Mouse (Mus musculus): Measurements from ENCODE around the gene Timp3. TPM values are rescaled to one million over a fixed set of nuclear protein-coding genes. Genes with fewer than 3 reads are reported as not detected.
A peak's percentile ranks its signal among the peaks of the same experiment; 100 is the strongest.

The Timp3 gene
- total RNA-seq, 2 experiments from 2014 or later, result 55.3 to 63.8 TPM

DNA sequence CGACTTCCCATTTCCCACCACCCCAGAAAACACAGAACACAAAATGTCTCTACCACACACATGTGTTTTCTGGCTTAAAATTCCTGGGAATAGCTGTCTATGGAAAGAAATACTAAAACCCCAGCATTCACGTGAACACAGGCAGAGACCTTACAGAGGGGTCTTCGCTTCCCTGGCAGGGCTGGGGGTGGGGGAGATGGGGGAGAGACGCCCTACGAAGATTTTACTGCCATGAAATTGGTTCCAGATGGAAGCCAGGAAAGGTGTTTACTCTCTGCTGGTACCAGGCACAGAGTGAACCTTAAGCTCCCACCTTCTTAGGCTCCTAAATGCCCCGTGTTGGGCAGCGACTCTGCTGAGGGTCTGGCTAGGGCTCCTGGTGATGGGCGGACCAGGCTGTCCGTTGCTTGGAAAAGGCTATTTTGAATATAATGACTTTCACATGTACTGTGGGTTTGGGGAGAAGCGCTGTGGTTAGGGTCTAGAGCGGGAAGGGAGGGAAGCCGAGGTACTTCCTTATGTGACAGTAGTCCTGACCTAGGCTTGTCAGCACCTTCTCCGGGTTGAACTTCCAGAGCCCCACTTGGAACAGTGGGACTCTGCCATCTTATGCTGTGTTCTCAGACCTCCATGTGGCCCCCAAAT lies 4.6 kb upstream of the Timp3 start:
- intact Hi-C loops (cut with DNase I), result loop anchor here (1.0 to 5.0 kb wide), 4 partner anchors 113 to 327 kb away; partner anchors contain the start of gene Fbxo7
- DNase-seq (ENCODE audit: low spot score in 2 of 2), result no peak

GRCm38 (mm10) chr10:86296111-86296510 lies 4.1 kb upstream of the Timp3 start:
- intact Hi-C loops (cut with DNase I), result loop anchor here (1.0 to 5.0 kb wide), 4 partner anchors 114 to 327 kb away; partner anchors contain the start of gene Fbxo7
- DNase-seq (ENCODE audit: low spot score in 2 of 2), result peak; percentile 79 to 81

DNA sequence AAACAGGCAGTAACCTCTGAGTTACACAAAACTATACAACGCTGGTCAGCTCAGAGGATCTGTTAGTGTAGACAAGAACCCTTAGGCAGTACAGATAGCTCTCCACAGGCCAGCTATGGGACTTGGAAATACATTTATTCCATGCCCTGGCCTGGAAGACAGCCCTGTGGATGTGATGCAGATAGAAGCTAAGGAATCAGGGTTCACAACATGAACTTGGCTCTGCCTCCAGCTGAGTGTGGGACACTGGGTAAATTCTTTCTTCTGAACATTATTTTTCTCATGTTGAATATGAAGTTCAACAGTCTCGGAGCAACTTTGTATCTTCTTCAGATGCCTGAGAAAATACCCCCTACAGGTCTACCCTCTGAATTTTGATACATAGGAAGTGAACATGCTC lies 2.9 kb upstream of the Timp3 start:
- DNase-seq (ENCODE audit: low spot score in 2 of 2), result no peak
- intact Hi-C loops (cut with DNase I), result loop anchor here (2.0 to 5.0 kb wide), 2 partner anchors 275 to 329 kb away; partner anchors contain the start of gene Fbxo7

DNA sequence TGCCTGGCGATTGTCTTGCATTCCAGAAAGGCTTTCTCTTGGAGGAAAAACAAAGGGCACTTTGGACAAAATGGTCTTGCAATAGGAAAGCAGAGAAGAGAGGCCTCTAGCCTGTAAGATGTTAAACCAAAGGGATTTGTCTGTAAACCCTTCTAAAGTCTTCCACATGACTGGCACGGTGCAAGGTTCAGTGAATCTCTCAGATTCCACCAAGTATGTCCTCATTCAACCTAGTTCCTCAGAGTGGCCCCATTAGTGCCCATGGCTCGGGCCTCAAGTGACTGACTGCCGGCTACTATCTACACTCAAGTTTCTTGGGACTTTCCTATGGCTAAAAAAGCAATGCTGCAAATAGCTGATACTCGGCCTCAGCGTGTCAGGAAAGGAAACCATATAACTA lies 1.8 kb upstream of the Timp3 start:
- no peak for DNase-seq (ENCODE audit: low spot score in 2 of 2)
- intact Hi-C loops (cut with DNase I), result loop anchor here (5.0 kb wide), 1 partner anchor 276 kb away; the partner anchor contains the start of gene Fbxo7

- intact Hi-C loops (cut with DNase I), result loop anchor here (5.0 kb wide), 1 partner anchor 277 kb away; the partner anchor contains the start of gene Fbxo7
Observed at GRCm38 (mm10) chr10:86299795-86300194, 377 bp upstream of the Timp3 start.

GRCm38 (mm10) chr10:86301117-86301490 lies 932 bp downstream of the Timp3 start:
- no peak for DNase-seq (ENCODE audit: low spot score in 2 of 2)
- intact Hi-C loops (cut with DNase I), result no loop called here

More at GRCm38 (mm10) chr10:86299795-86300194, 377 bp upstream of the Timp3 start:
- DNase-seq (ENCODE audit: low spot score in 2 of 2), result no peak

GRCm38 (mm10) chr10:86301593-86302317 lies 1.6 kb downstream of the Timp3 start:
- no peak for DNase-seq (ENCODE audit: low spot score in 2 of 2)
- intact Hi-C loops (cut with DNase I), result loop anchor here (1.0 kb wide), 1 partner anchor 151 kb away; no protein-coding TSS in a partner anchor

DNA sequence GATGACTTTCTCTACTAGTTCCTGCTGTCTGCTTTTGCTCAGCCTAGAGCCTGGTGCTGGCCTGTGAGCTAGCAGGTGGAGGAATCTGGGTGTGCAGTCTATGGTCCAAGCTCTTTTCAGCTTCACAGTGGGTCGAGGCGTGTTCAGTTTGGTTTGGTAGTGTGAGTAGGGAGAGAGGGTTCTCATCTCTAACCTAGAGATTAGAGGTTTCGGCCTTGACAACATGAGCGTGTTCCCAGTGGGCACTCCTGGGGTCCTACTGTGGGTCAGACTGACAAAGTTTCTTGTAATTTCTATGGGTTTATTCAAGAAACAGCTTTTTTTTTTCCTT lies 2.1 kb downstream of the Timp3 start:
- intact Hi-C loops (cut with DNase I), result loop anchor here (1.0 kb wide), 1 partner anchor 150 kb away; no protein-coding TSS in a partner anchor
- no peak for DNase-seq (ENCODE audit: low spot score in 2 of 2)

DNA sequence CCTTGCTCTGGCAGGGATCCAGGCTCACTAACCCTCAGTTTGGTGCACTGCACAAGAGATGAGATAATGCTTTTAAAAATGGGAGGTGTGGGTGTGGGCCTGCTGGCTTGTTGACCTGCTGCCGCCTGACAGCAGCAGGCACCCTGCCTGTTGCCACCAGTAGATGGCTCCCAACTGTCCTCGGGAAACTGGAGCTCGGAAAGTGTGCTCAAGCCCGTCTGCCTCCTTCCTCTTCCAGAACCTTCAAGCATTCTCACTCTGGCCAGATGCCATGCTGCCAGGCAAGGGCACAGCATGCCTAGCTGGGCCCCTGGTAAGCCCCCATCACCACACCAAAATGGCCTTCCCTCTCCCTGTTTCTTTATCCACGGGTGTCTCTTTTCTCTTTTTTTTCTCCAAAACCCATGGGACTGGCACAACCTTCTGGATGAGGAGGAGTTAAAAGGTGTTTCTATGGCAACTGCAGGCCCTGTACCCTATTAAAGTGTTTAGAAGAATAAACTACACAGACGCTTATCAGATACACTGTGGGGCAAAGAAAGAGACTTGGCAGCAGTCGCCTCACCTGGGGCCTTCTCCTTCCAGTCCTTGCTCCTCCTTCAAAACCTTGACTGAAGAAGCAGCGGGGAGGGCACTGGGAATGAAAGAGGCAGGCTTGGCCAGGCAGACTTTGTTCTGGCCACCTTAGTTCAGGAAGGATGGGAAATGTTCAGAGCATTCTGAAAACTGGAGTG lies 2.8 kb downstream of the Timp3 start:
- DNase-seq (ENCODE audit: low spot score in 2 of 2), result peak; percentile 71 to 77
- intact Hi-C loops (cut with DNase I), result loop anchor here (1.0 kb wide), 1 partner anchor 149 kb away; no protein-coding TSS in a partner anchor

DNA sequence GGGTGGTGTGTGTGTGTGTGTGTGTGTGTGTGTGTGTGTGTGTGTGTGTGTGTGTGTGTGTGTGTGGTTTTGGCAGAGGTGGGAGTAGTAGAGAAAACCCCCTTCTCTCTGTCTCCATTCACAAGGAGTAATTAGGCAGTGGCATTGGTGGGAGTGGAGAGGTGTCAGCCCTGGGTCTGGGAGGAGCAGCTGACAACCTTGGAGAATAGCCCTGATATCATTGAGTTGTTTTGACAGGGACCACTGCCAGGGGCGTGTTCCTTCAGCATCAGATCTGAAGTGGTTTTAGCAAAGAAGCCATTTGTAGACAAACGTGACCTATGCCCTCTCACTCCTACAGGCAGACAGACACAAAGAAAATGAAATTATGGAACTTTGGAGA lies 3.3 kb downstream of the Timp3 start:
- intact Hi-C loops (cut with DNase I), result no loop called here
- DNase-seq (ENCODE audit: low spot score in 2 of 2), result no peak

DNA sequence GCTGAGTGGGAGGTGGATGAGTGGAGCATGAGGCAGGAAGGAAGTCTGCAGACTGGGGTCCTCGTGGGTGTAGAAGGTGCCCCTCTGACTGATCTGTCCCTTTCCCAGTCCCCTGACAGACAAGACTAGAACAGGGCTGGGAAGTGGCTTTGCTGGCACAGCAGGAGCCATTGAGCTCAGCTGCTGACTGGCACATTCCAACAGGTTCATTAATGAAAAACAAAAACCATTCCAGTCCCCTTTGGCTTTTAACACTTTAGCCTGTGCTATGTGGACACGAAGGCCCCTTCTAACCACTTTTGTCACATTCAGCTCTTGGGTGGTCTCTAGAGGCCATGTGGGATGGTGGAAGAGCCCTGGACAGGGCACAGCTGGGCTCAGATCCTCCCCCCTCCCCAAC lies 4.4 kb downstream of the Timp3 start:
- DNase-seq (ENCODE audit: low spot score in 2 of 2), result no peak
- intact Hi-C loops (cut with DNase I), result no loop called here

DNA sequence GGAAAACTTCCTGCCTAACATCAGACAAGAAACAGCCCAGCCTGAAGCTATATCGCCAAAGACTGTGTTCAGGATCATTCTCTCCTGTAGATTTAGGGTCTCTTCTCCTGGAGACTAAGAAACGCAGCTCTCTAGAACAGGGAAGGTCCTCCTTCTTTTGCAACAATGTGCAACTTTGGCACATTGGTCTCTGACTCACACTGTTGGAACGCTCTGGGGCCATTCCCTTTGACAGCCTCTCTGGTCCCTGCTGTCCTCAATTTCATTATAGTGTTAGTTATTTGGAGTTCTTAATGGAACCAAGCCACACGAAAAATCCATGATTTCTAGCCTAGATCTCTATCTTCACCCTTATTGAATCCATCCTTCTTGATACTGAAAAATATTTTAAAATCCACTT lies 7.1 kb downstream of the Timp3 start:
- intact Hi-C loops (cut with DNase I), result no loop called here

DNA sequence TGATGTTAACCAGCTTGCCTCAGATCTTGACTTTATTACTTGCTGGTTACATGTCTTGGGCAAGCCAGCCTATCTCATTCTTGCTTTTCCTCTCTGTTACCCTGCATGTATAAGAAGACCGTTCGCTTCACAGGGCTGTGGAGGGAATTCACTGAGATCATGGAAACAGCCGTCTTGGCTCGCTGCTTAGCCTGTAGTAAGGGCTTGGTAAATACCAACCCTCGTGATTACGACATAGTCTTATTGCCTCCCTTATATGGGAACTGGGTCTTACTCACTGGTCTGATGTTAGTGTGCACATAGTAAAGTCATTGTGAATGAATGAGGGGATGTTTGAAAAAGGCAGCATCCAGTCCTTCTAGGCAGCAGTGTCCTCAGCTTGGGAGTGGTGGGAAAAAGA lies 10.4 kb downstream of the Timp3 start:
- intact Hi-C loops (cut with DNase I), result no loop called here
- no peak for DNase-seq (ENCODE audit: low spot score in 2 of 2)

More for the DNA sequence above, 7.1 kb downstream of the Timp3 start:
- no peak for DNase-seq (ENCODE audit: low spot score in 2 of 2)

GRCm38 (mm10) chr10:86312976-86313375 lies 12.8 kb downstream of the Timp3 start:
- DNase-seq (ENCODE audit: low spot score in 2 of 2), result no peak
- intact Hi-C loops (cut with DNase I), result no loop called here

GRCm38 (mm10) chr10:86313448-86313847 lies 13.3 kb downstream of the Timp3 start:
- intact Hi-C loops (cut with DNase I), result no loop called here
- DNase-seq (ENCODE audit: low spot score in 2 of 2), result no peak

GRCm38 (mm10) chr10:86315513-86315912 lies 15.3 kb downstream of the Timp3 start:
- DNase-seq (ENCODE audit: low spot score in 2 of 2), result no peak

DNA sequence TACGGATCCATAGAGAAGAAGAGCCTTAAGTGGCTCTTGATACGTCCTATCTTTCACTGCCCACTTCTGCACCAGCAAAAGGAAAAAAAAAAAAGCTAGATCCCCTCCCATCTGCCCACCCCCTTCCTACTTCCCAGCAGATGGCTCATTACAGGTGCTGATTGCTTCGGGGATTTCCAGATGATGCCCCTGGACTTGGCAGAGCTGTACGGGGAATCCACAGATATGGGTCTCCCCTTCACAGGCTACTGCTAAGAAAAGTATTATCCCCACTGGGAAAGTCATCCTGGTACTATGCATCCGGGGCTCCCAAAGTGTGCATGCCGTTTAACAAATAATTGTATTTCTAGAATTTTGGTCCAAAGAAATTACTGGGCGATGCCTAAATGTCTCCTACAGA lies 17.5 kb downstream of the Timp3 start:
- intact Hi-C loops (cut with DNase I), result no loop called here
- no peak for DNase-seq (ENCODE audit: low spot score in 2 of 2)

More at GRCm38 (mm10) chr10:86315513-86315912, 15.3 kb downstream of the Timp3 start:
- intact Hi-C loops (cut with DNase I), result no loop called here

DNA sequence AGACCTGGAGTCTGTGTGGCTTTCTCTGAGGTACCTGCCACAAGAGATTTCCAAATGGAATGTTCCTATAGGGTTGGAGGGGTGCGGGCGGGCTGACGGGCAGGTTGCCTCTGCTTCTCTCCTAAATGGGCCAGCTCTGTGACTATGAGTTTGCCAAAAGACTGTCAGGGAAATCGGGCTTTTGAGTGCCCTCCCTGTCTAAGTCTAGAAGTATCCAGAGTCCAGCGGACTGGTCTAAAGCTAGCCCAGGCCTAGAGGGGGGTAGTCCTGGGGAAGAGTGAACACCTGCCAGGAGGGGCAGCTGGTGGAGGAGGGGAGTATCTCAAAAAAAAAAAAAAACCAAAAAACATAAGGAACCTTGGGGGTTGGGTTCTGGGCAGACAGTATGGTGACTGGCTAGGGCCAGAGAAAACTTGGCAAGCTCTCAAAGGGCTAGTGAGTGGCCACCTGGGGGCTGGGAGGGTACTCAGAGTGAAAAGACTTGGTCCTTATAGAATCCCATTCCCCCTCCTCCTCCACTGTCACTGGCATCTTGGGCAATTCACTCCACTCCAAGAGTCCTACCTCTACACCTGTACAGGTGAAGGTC lies 18.5 kb downstream of the Timp3 start:
- DNase-seq (ENCODE audit: low spot score in 2 of 2), result no peak
- intact Hi-C loops (cut with DNase I), result no loop called here

- DNase-seq (ENCODE audit: low spot score in 2 of 2), result no peak
- intact Hi-C loops (cut with DNase I), result no loop called here
Observed at GRCm38 (mm10) chr10:86319526-86319925, 19.4 kb downstream of the Timp3 start.

- no peak for DNase-seq (ENCODE audit: low spot score in 2 of 2)
- intact Hi-C loops (cut with DNase I), result no loop called here
Observed at GRCm38 (mm10) chr10:86320204-86320603, 20.0 kb downstream of the Timp3 start.

All from left cerebral cortex, postnatal 25 days (tissue).